Mouse (Mus musculus): ENCODE measurements at regions not wholly inside any gene's neighbourhood (a gene's known extent, or its start where the extent isn't known, plus 50 kb on each side); places are given as distances from the start of the nearest gene placed in this dataset.

DNA sequence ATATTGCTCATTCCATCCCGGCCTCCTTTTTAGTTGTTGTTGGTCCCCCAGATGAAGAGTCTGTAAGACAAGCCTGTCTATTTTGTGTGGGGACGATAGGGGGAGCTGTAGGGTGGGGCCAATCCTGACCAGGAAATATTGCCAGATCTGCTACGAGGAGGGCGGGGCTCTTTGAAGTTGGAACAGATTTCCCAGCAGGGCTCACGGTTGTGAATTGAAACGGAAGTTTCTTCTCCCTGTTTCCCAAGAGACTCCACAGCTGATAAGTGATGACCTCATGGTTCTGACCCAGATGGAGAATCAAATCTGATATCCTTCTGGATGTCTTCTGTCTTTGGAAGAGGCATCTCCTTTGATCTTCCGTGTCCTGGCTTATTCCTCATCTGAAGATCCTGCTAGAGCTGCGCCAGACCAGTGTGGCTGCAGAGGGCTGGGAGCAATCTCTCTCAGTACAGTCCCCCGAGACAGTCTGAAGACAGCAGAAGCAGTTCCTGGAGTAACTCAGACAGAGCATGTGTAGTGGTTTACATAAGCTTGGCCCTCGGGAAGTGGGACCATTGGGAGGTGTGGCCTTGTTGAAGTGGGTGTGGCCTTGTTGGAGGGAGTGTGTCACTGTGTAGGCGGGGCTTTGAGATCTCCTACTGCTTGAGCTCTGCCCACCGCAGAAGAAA is 61.9 kb upstream of the Ctbp2 start:
- TF ChIP-seq CTCF (IDR thresholded peaks at IDR 0.05; ENCODE audit: low read depth) (peak; percentile 55), EP300 (IDR thresholded peaks at IDR 0.05; ENCODE audit: low read depth) (0 out of 2 replicates have a peak, but pooled peaks have one; percentile 23)

All from heart, postnatal 0 days (tissue).